In the genomic region with DNA sequence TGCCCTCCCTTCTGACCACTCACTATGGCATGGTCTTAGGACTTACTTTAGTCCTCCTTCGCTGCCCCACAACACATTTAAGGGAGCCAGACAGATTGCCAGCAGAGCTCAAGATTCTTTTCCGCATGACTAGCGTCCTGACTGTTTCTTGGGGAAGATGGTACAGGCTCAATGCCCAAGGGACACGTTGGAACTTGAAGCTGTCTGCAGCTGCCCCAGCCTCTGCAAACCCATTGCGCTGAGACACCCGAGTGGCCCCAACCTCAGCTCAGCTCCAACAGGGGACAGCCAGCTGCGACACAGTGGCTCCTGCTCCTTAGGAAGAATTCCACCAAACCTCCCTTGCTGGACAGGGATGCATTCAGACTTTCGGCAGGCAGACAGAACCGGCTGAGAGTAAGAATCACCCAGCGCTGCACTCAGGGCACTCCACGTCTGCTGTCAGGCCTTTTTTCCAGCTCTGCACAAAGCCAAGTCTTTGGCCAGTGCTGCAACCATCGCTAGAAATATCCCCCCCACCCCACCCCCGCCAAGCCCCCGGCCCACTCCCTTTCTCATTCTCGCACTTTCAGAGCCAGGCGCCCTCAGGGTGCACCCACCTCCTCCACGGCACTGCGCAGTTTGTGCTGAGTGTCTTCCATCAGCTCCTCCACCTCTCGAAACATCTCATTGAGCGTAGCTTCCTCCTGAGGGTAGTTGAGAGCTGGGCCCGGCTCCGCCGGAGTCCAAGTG, we compare ENCODE assay signal across 8 mouse cellular contexts. TPM values are rescaled to one million over a fixed set of nuclear protein-coding genes. Genes with fewer than 3 reads are reported as not detected.
DNase-seq lines count a peak whose midpoint lies in the region; ATAC-seq and TF ChIP-seq lines count a peak whose summit lies in the region.

No protein-coding gene starts in this region.

- intact Hi-C loops in heart, postnatal 25 days (cut with DNase I), result no loop called here

- H3K4me2 ChIP-seq in heart, embryonic 16.5 days (ENCODE audit: low read depth, low read length), result peak overlapping the region; percentile 82
- peak overlapping the region; percentile 59 for H3K4me2 ChIP-seq in hindbrain, postnatal 0 days (ENCODE audit: low read depth, low read length)
- H3K4me2 ChIP-seq in liver, embryonic 16.5 days (ENCODE audit: low read depth, low read length), result peak overlapping the region; percentile 49

- H3K9ac ChIP-seq in heart, embryonic 16.5 days (ENCODE audit: low read length), result peak overlapping the region; percentile 77
- H3K9ac ChIP-seq in hindbrain, postnatal 0 days (replicated peaks; ENCODE audit: low read length), result peak overlapping the region; percentile 51
- H3K9ac ChIP-seq in liver, embryonic 16.5 days (ENCODE audit: low read depth, low read length), result no peak overlapping the region

- H3K27ac ChIP-seq in heart, embryonic 16.5 days (ENCODE audit: low read length), result peak overlapping the region; percentile 51
- peak overlapping the region; percentile 60 for H3K27ac ChIP-seq in hindbrain, postnatal 0 days
- no peak overlapping the region for H3K27ac ChIP-seq in liver, embryonic 16.5 days (ENCODE audit: low read length)

- DNase-seq in heart, postnatal 25 days (ENCODE audit: low spot score), result no peak
- DNase-seq in brain, embryonic 14.5 days (ENCODE audit: low read depth), result peak; percentile 48
- peak; percentile 64 for DNase-seq in hindbrain, postnatal 0 days (ENCODE audit: low spot score)
- DNase-seq in B cell, adult 2 months, result no peak
- no peak for DNase-seq in frontal cortex, adult 2 months (ENCODE audit: extremely low spot score in 1 of 2, low spot score in 1 of 2)

- no peak for TF ChIP-seq POLR2A in brain, embryonic 14.5 days (IDR thresholded peaks at IDR 0.05; ENCODE audit: borderline replicate concordance, extremely low read depth, insufficient read depth, insufficient read length, poor library complexity, severe bottlenecking)

- H3K4me3 ChIP-seq in heart, embryonic 16.5 days (ENCODE audit: low read length), result peak overlapping the region; percentile 66
- peak overlapping the region; percentile 45 for H3K4me3 ChIP-seq in hindbrain, postnatal 0 days (ENCODE audit: low read length)
- peak overlapping the region; percentile 46 for H3K4me3 ChIP-seq in liver, embryonic 16.5 days (ENCODE audit: low read depth, low read length)

- 13% methylated on average over 23 of the region's 23 CpGs for WGBS in heart, embryonic 16.5 days
- 7% methylated on average over 23 of the region's 23 CpGs for WGBS in hindbrain, postnatal 0 days
- WGBS in liver, embryonic 16.5 days (ENCODE audit: insufficient replicate concordance), result 15% methylated on average over 23 of the region's 23 CpGs

- peaks cover 13% of the 10 kb centered on the region for H3K4me1 ChIP-seq in heart, embryonic 16.5 days (ENCODE audit: control insufficient read depth, insufficient read depth, low read length)
- H3K4me1 ChIP-seq in hindbrain, postnatal 0 days (ENCODE audit: insufficient read depth, low read length), result peaks cover 20% of the 10 kb centered on the region
- no peaks in the 10 kb centered on the region; the same call in 1 of the 2 replicates for H3K4me1 ChIP-seq in liver, embryonic 16.5 days (ENCODE audit: control insufficient read depth, low read depth, low read length)

- H3K27me3 ChIP-seq in heart, embryonic 16.5 days (ENCODE audit: control insufficient read depth, insufficient read depth, low read length), result 0 out of 2 replicates have a peak, but pooled peaks cover 2% of the 10 kb centered on the region
- H3K27me3 ChIP-seq in hindbrain, postnatal 0 days (ENCODE audit: insufficient read depth, low read length), result no peaks in the 10 kb centered on the region; the same call in 1 of the 2 replicates
- H3K27me3 ChIP-seq in liver, embryonic 16.5 days (ENCODE audit: control insufficient read depth, insufficient read depth, low read depth, low read length), result peaks cover 15% of the 10 kb centered on the region

- TF ChIP-seq CTCF in brain, embryonic 14.5 days (IDR thresholded peaks at IDR 0.05; ENCODE audit: borderline replicate concordance, extremely low read depth, insufficient read depth, insufficient read length), result no peak
- no peak for TF ChIP-seq CTCF in hindbrain, postnatal 0 days (IDR thresholded peaks at IDR 0.05; ENCODE audit: low read depth)

- no peak for ATAC-seq in heart, embryonic 16.5 days (replicated peaks; ENCODE audit: extremely low read depth, insufficient read depth, low FRiP score)
- peak; percentile 55 for ATAC-seq in hindbrain, postnatal 0 days
- no peak for ATAC-seq in liver, embryonic 16.5 days (ENCODE audit: low read depth)
- ATAC-seq in megakaryocyte-erythroid progenitor cell, adult 5-6 weeks (replicated peaks; ENCODE audit: low FRiP score, low TSS enrichment, poor library complexity, severe bottlenecking), result no peak

- no peaks in the 10 kb centered on the region for H3K36me3 ChIP-seq in heart, embryonic 16.5 days (ENCODE audit: control insufficient read depth, insufficient read depth)
- H3K36me3 ChIP-seq in hindbrain, postnatal 0 days (ENCODE audit: insufficient read depth, low read length), result no peaks in the 10 kb centered on the region
- H3K36me3 ChIP-seq in liver, embryonic 16.5 days (ENCODE audit: control insufficient read depth, insufficient read depth), result no peaks in the 10 kb centered on the region

- no peaks in the 10 kb centered on the region for H3K9me3 ChIP-seq in heart, embryonic 16.5 days (replicated peaks; ENCODE audit: control insufficient read depth, low read length)
- no peaks in the 10 kb centered on the region for H3K9me3 ChIP-seq in hindbrain, postnatal 0 days (ENCODE audit: low read length)
- H3K9me3 ChIP-seq in liver, embryonic 16.5 days (replicated peaks; ENCODE audit: control insufficient read depth, low read length), result no peaks in the 10 kb centered on the region

RNA-seq across cellular contexts. Expression of a gene that starts 1.1 kb away (rescaled TPM):
- 73.8 and 91.0 TPM in 2 replicates for polyA plus RNA-seq in heart, embryonic 16.5 days (2015; fragmentation: Nextera tagmentation; extraction: Ambion mirVana)
- 10 to 100 TPM; 44.8 to 46.7 TPM for total RNA-seq in heart, postnatal 25 days (2021)
- 10.7 and 16.5 TPM in 2 replicates for polyA plus RNA-seq in brain, embryonic 14.5 days (2012; rRNA removed)
- 33.2 and 42.0 TPM in 2 replicates for total RNA-seq in hindbrain, postnatal 0 days (2014; rRNA removed)
- polyA plus RNA-seq in hindbrain, postnatal 0 days (2015; fragmentation: Nextera tagmentation; extraction: Ambion mirVana), result 48.2 and 49.6 TPM in 2 replicates
- polyA plus RNA-seq in liver, embryonic 16.5 days (2015; fragmentation: Nextera tagmentation; extraction: Ambion mirVana), result 1.9 TPM in 2 replicates
- 95.3 and 106 TPM in 2 replicates for polyA plus RNA-seq in frontal cortex, adult 2 months (2012; rRNA removed)
- total RNA-seq in megakaryocyte-erythroid progenitor cell, adult 5-6 weeks (2014; fragmentation: Nextera tagmentation), result not detected in 2 replicates
- not detected in 2 replicates for total RNA-seq in megakaryocyte-erythroid progenitor cell, adult 5-6 weeks (2017)

Comparison
In these comparisons a context has a peak if more than half of its experiments do, and no peak if none do; other contexts are left out.
1. DNase-seq: peak in brain, embryonic 14.5 days (single experiment) and hindbrain, postnatal 0 days (single experiment); none in heart, postnatal 25 days (single experiment), B cell, adult 2 months (0 of 2) and frontal cortex, adult 2 months (0 of 2).
2. Peak in every context shown above with its lines, with median percentiles within 50 percentile points of each other: H3K4me2 ChIP-seq and H3K4me3 ChIP-seq.